Mouse (Mus musculus): ENCODE measurements around the gene Jaml. TPM values are rescaled to one million over a fixed set of nuclear protein-coding genes. Genes with fewer than 3 reads are reported as not detected.

Jaml gene
- polyA plus RNA-seq, 1 experiment from 2014 or later, result 0.70 TPM

GRCm38 (mm10) chr9:45121769-45122168, 42.8 kb downstream of the Jaml start:
- peak; percentile 93 for TF ChIP-seq CTCF (IDR thresholded peaks at IDR 0.05; ENCODE audit: low read depth)
- peak overlapping the region; percentile 27; the same call in 1 of the 2 replicates for H3K4me2 ChIP-seq (ENCODE audit: low read length)
- H3K9me3 ChIP-seq (replicated peaks; ENCODE audit: low read length), result no peaks in the 10 kb centered on the region
- 0% methylated on average over 10 of the region's 10 CpGs for WGBS
- no peaks in the 10 kb centered on the region for H3K36me3 ChIP-seq (ENCODE audit: insufficient read depth, low read length)
- no peak overlapping the region for H3K4me3 ChIP-seq (replicated peaks; ENCODE audit: low read depth, low read length)
- H3K27ac ChIP-seq, result no peak overlapping the region
- peak overlapping the region; percentile 18; the same call in 1 of the 2 replicates for H3K9ac ChIP-seq (ENCODE audit: low read depth, low read length)
- H3K27me3 ChIP-seq (ENCODE audit: insufficient read depth, low read length), result no peaks in the 10 kb centered on the region
- ATAC-seq (replicated peaks; ENCODE audit: low FRiP score, low read depth) (peak; percentile 40; the same call in 1 of the 2 replicates), DNase-seq (ENCODE audit: low spot score) (peak; percentile 84)
- peaks cover 11% of the 10 kb centered on the region; the same call in 1 of the 2 replicates for H3K4me1 ChIP-seq (replicated peaks; ENCODE audit: insufficient read depth, low read length)

- WGBS, result 26% methylated on average over 9 of the region's 9 CpGs
- H3K4me2 ChIP-seq (ENCODE audit: low read length), result peak overlapping the region; percentile 27; the same call in 1 of the 2 replicates
- peak overlapping the region; percentile 18; the same call in 1 of the 2 replicates for H3K9ac ChIP-seq (ENCODE audit: low read depth, low read length)
- no peaks in the 10 kb centered on the region for H3K36me3 ChIP-seq (ENCODE audit: insufficient read depth, low read length)
- no peaks in the 10 kb centered on the region for H3K9me3 ChIP-seq (replicated peaks; ENCODE audit: low read length)
- no peak overlapping the region for H3K27ac ChIP-seq
- TF ChIP-seq CTCF (IDR thresholded peaks at IDR 0.05; ENCODE audit: low read depth), result no peak
- ATAC-seq (replicated peaks; ENCODE audit: low FRiP score, low read depth), result no peak
- no peak for DNase-seq (ENCODE audit: low spot score)
- H3K27me3 ChIP-seq (ENCODE audit: insufficient read depth, low read length), result no peaks in the 10 kb centered on the region
- H3K4me1 ChIP-seq (replicated peaks; ENCODE audit: insufficient read depth, low read length), result peaks cover 11% of the 10 kb centered on the region; the same call in 1 of the 2 replicates
- H3K4me3 ChIP-seq (replicated peaks; ENCODE audit: low read depth, low read length), result no peak overlapping the region
Observed at GRCm38 (mm10) chr9:45122209-45122761, 43.3 kb downstream of the Jaml start.

- no peaks in the 10 kb centered on the region for H3K36me3 ChIP-seq (ENCODE audit: insufficient read depth, low read length)
- H3K9ac ChIP-seq (ENCODE audit: low read depth, low read length), result no peak overlapping the region
- WGBS, result 89% methylated on average over 14 of the region's 14 CpGs
- no peaks in the 10 kb centered on the region for H3K9me3 ChIP-seq (replicated peaks; ENCODE audit: low read length)
- no peak for TF ChIP-seq CTCF (IDR thresholded peaks at IDR 0.05; ENCODE audit: low read depth)
- H3K27ac ChIP-seq, result no peak overlapping the region
- DNase-seq (ENCODE audit: low spot score), result no peak
- peaks cover 7% of the 10 kb centered on the region; the same call in 1 of the 2 replicates for H3K4me1 ChIP-seq (replicated peaks; ENCODE audit: insufficient read depth, low read length)
- no peaks in the 10 kb centered on the region for H3K27me3 ChIP-seq (ENCODE audit: insufficient read depth, low read length)
- H3K4me3 ChIP-seq (replicated peaks; ENCODE audit: low read depth, low read length), result no peak overlapping the region
- no peak overlapping the region for H3K4me2 ChIP-seq (ENCODE audit: low read length)
- ATAC-seq (replicated peaks; ENCODE audit: low FRiP score, low read depth), result no peak
Observed at GRCm38 (mm10) chr9:45125211-45125610, 46.2 kb downstream of the Jaml start.

GRCm38 (mm10) chr9:45126941-45127340, 48.0 kb downstream of the Jaml start:
- Histone ChIP-seq H3K4me1 (replicated peaks; ENCODE audit: insufficient read depth, low read length) (peaks cover 5% of the 10 kb centered on the region; the same call in 1 of the 2 replicates), H3K9me3 (replicated peaks; ENCODE audit: low read length) (no peaks in the 10 kb centered on the region), H3K4me2 (ENCODE audit: low read length) (no peak overlapping the region), H3K4me3 (replicated peaks; ENCODE audit: low read depth, low read length) (no peak overlapping the region), H3K27me3 (ENCODE audit: insufficient read depth, low read length) (no peaks in the 10 kb centered on the region), H3K9ac (ENCODE audit: low read depth, low read length) (no peak overlapping the region), H3K36me3 (ENCODE audit: insufficient read depth, low read length) (no peaks in the 10 kb centered on the region), H3K27ac (no peak overlapping the region)
- 63% methylated on average over 7 of the region's 7 CpGs for WGBS
- no peak for ATAC-seq (replicated peaks; ENCODE audit: low FRiP score, low read depth)
- TF ChIP-seq CTCF (IDR thresholded peaks at IDR 0.05; ENCODE audit: low read depth), result no peak
- DNase-seq (ENCODE audit: low spot score), result no peak

GRCm38 (mm10) chr9:45130119-45130518, 51.1 kb downstream of the Jaml start:
- DNase-seq (ENCODE audit: low spot score) (no peak), ATAC-seq (replicated peaks; ENCODE audit: low FRiP score, low read depth) (no peak)
- no peak for TF ChIP-seq CTCF (IDR thresholded peaks at IDR 0.05; ENCODE audit: low read depth)
- H3K9me3 ChIP-seq (replicated peaks; ENCODE audit: low read length), result no peaks in the 10 kb centered on the region
- no peak overlapping the region for H3K27ac ChIP-seq
- no peak overlapping the region for H3K9ac ChIP-seq (ENCODE audit: low read depth, low read length)
- no peak overlapping the region for H3K4me2 ChIP-seq (ENCODE audit: low read length)
- 81% methylated on average over 3 of the region's 3 CpGs for WGBS
- H3K36me3 ChIP-seq (ENCODE audit: insufficient read depth, low read length), result no peaks in the 10 kb centered on the region
- H3K4me3 ChIP-seq (replicated peaks; ENCODE audit: low read depth, low read length), result no peak overlapping the region
- H3K27me3 ChIP-seq (ENCODE audit: insufficient read depth, low read length), result no peaks in the 10 kb centered on the region; the same call in 1 of the 2 replicates
- H3K4me1 ChIP-seq (replicated peaks; ENCODE audit: insufficient read depth, low read length), result no peaks in the 10 kb centered on the region

- Histone ChIP-seq H3K9me3 (replicated peaks; ENCODE audit: low read length) (no peaks in the 10 kb centered on the region), H3K27ac (no peak overlapping the region), H3K4me2 (ENCODE audit: low read length) (no peak overlapping the region), H3K4me3 (replicated peaks; ENCODE audit: low read depth, low read length) (no peak overlapping the region), H3K27me3 (ENCODE audit: insufficient read depth, low read length) (peaks cover 18% of the 10 kb centered on the region), H3K36me3 (ENCODE audit: insufficient read depth, low read length) (no peaks in the 10 kb centered on the region), H3K9ac (ENCODE audit: low read depth, low read length) (no peak overlapping the region), H3K4me1 (replicated peaks; ENCODE audit: insufficient read depth, low read length) (peaks cover 2% of the 10 kb centered on the region; the same call in 1 of the 2 replicates)
- WGBS, result 26% methylated on average over 5 of the region's 5 CpGs
- DNase-seq (ENCODE audit: low spot score) (peak; percentile 75), ATAC-seq (replicated peaks; ENCODE audit: low FRiP score, low read depth) (no peak; the same call in 1 of the 2 replicates)
- peak; percentile 79 for TF ChIP-seq CTCF (IDR thresholded peaks at IDR 0.05; ENCODE audit: low read depth)
Observed at GRCm38 (mm10) chr9:45133484-45134310, 54.7 kb downstream of the Jaml start.
